Mouse (Mus musculus) lung, embryonic 15.5 days (tissue): ENCODE data around the gene Hspbap1. TPM values are rescaled to one million over a fixed set of nuclear protein-coding genes. Genes with fewer than 3 reads are reported as not detected.

ENCODE experiments used
- ATAC-seq: fragments of 200-750 bp; cut with Nextera tagmentation; 2 replicates; pipeline ENCODE4 v1.8.0; 2017; ENCODE audit warnings: moderate number of reproducible peaks, borderline replicate concordance; ENCODE audit not compliant: low FRiP score, low TSS enrichment; ENCODE audit errors: extremely low read depth
- H3K27ac ChIP-seq: fragments of 300-500 bp; sonication (generic); 2 replicates; pipeline ENCODE4 v1.5.1; 2015; ENCODE audit warnings: moderate library complexity, mild to moderate bottlenecking, inconsistent platforms
- H3K27me3 ChIP-seq: fragments of 300-500 bp; sonication (generic); 2 replicates; pipeline ENCODE4 v1.6.1; 2015; ENCODE audit warnings: inconsistent platforms
- H3K36me3 ChIP-seq: fragments of 300-500 bp; sonication (generic); 2 replicates; pipeline ENCODE4 v1.6.1; 2015; ENCODE audit warnings: inconsistent platforms
- H3K4me1 ChIP-seq: fragments of 300-500 bp; sonication (generic); 2 replicates; pipeline ENCODE4 v1.6.1; 2015; ENCODE audit warnings: inconsistent platforms
- H3K4me2 ChIP-seq: fragments of 300-500 bp; sonication (generic); 2 replicates; pipeline ENCODE4 v1.6.1; 2015; ENCODE audit warnings: inconsistent platforms, mild to moderate bottlenecking, moderate library complexity
- H3K4me3 ChIP-seq: fragments of 300-500 bp; sonication (generic); 2 replicates; pipeline ENCODE4 v1.5.1; 2015; ENCODE audit warnings: mild to moderate bottlenecking, inconsistent platforms
- H3K9ac ChIP-seq: fragments of 300-500 bp; sonication (generic); 2 replicates; pipeline ENCODE4 v1.6.1; 2015; ENCODE audit warnings: inconsistent platforms
- H3K9me3 ChIP-seq: fragments of 300-500 bp; sonication (generic); 2 replicates; pipeline ENCODE4 v1.6.1; 2016; ENCODE audit warnings: inconsistent platforms
- WGBS: fragments of 180-500 bp; shearing (Covaris S2); methylation state at CpG from one replicate; pipeline ENCODE4 v1.1.7; 2015; 5-methylcytosine and 5-hydroxymethylcytosine counted together
- polyA plus RNA-seq: library from polyadenylated mRNA; unstranded; fragments of >200 nt; fragmentation: Nextera tagmentation; extraction: Ambion mirVana; gene quantifications from 2 replicates; pipeline ENCODE4 v1.2.1, GENCODE M21; 2015

The Hspbap1 gene
- polyA plus RNA-seq, 1 experiment from 2014 or later = 14.3 TPM

DNA sequence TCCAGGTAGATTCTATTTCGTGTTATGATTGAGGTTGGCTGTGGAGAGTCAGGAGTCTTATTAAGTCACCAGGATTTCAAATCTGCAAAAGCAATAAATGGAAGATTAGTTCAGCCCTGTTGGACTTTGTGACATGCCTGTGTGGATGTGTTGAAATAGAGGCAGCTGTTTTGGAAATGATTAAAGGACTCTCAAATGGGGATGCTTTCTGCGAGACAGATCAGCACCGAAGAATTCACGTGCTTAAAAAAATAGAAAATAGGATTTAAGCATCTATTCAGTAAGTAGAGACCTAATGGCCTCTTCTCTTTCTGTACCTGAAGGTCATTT is 37.5 kb downstream of the Hspbap1 start:
- Histone ChIP-seq H3K4me3 (no peak overlapping the region), H3K27me3 (no peaks in the 10 kb centered on the region), H3K27ac (no peak overlapping the region), H3K9ac (no peak overlapping the region), H3K9me3 (no peaks in the 10 kb centered on the region), H3K36me3 (no peaks in the 10 kb centered on the region), H3K4me2 (no peak overlapping the region), H3K4me1 (no peaks in the 10 kb centered on the region)
- ATAC-seq = no peak
- 81% methylated on average over 4 of the region's 4 CpGs for WGBS

DNA sequence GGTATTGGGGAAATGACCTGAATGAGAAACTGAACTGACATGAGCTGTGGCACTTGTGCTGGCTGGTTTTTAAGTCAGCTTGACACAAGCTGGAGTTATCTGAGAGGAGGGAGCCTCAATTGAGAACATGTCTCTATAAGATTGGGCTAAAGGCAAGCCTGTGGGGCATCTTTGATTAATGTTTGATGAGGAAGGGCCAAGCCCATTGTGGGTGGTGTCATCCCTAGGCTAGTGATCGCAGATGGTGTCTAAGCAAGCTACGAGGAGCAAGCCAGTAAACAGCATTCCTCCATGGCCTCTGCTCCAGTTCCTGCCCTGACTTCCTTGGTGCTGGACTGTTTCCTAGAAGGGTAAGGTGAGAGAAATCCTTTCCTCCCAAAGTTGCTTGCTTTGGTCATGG is 38.7 kb downstream of the Hspbap1 start:
- H3K4me1 ChIP-seq = no peaks in the 10 kb centered on the region
- H3K4me3 ChIP-seq = no peak overlapping the region
- H3K9ac ChIP-seq = no peak overlapping the region
- no peaks in the 10 kb centered on the region for H3K27me3 ChIP-seq
- no peak overlapping the region for H3K27ac ChIP-seq
- H3K9me3 ChIP-seq = no peaks in the 10 kb centered on the region
- WGBS = 94% methylated on average over 2 of the region's 2 CpGs
- H3K4me2 ChIP-seq = no peak overlapping the region
- ATAC-seq = no peak
- H3K36me3 ChIP-seq = no peaks in the 10 kb centered on the region

- Histone ChIP-seq H3K36me3 (no peaks in the 10 kb centered on the region), H3K9me3 (no peaks in the 10 kb centered on the region), H3K4me2 (no peak overlapping the region), H3K9ac (no peak overlapping the region), H3K27ac (no peak overlapping the region), H3K27me3 (no peaks in the 10 kb centered on the region), H3K4me3 (no peak overlapping the region), H3K4me1 (no peaks in the 10 kb centered on the region)
- ATAC-seq = no peak
- WGBS = 46% methylated on average over 3 of the region's 3 CpGs
Observed at GRCm38 (mm10) chr16:35813119-35813518, 42.9 kb downstream of the Hspbap1 start.

GRCm38 (mm10) chr16:35817255-35818089 is 47.3 kb downstream of the Hspbap1 start:
- H3K27me3 ChIP-seq = no peaks in the 10 kb centered on the region
- no peaks in the 10 kb centered on the region for H3K4me1 ChIP-seq
- H3K9ac ChIP-seq = no peak overlapping the region
- no peaks in the 10 kb centered on the region for H3K9me3 ChIP-seq
- WGBS = 33% methylated on average over 13 of the region's 13 CpGs
- no peak overlapping the region for H3K4me3 ChIP-seq
- no peaks in the 10 kb centered on the region for H3K36me3 ChIP-seq
- no peak overlapping the region for H3K27ac ChIP-seq
- H3K4me2 ChIP-seq = no peak overlapping the region
- peak; percentile 62; the same call in 1 of the 2 replicates for ATAC-seq

- Histone ChIP-seq H3K27me3 (no peaks in the 10 kb centered on the region), H3K4me1 (no peaks in the 10 kb centered on the region), H3K9me3 (no peaks in the 10 kb centered on the region), H3K36me3 (peaks cover 3% of the 10 kb centered on the region; the same call in 1 of the 2 replicates), H3K4me2 (no peak overlapping the region), H3K27ac (no peak overlapping the region), H3K9ac (no peak overlapping the region), H3K4me3 (no peak overlapping the region)
- ATAC-seq = no peak
- WGBS = 31% methylated on average over 7 of the region's 7 CpGs
Observed at GRCm38 (mm10) chr16:35829999-35830398, 59.8 kb downstream of the Hspbap1 start.

GRCm38 (mm10) chr16:35832926-35833325 is 62.8 kb downstream of the Hspbap1 start:
- ATAC-seq = no peak
- H3K9ac ChIP-seq = no peak overlapping the region
- H3K36me3 ChIP-seq = no peaks in the 10 kb centered on the region
- no peak overlapping the region for H3K27ac ChIP-seq
- H3K9me3 ChIP-seq = no peaks in the 10 kb centered on the region
- H3K4me3 ChIP-seq = no peak overlapping the region
- no peaks in the 10 kb centered on the region for H3K27me3 ChIP-seq
- H3K4me2 ChIP-seq = no peak overlapping the region
- WGBS = 67% methylated on average over 3 of the region's 3 CpGs
- H3K4me1 ChIP-seq = no peaks in the 10 kb centered on the region

GRCm38 (mm10) chr16:35834653-35835052 is 64.5 kb downstream of the Hspbap1 start:
- Histone ChIP-seq H3K27ac (no peak overlapping the region), H3K27me3 (no peaks in the 10 kb centered on the region), H3K36me3 (no peaks in the 10 kb centered on the region), H3K9ac (no peak overlapping the region), H3K4me1 (no peaks in the 10 kb centered on the region), H3K9me3 (no peaks in the 10 kb centered on the region), H3K4me2 (no peak overlapping the region), H3K4me3 (no peak overlapping the region)
- WGBS = 73% methylated on average over 8 of the region's 8 CpGs
- no peak for ATAC-seq

GRCm38 (mm10) chr16:35839680-35840079 is 69.5 kb downstream of the Hspbap1 start:
- WGBS = 14% methylated on average over 1 of the region's 1 CpGs
- no peaks in the 10 kb centered on the region for H3K9me3 ChIP-seq

DNA sequence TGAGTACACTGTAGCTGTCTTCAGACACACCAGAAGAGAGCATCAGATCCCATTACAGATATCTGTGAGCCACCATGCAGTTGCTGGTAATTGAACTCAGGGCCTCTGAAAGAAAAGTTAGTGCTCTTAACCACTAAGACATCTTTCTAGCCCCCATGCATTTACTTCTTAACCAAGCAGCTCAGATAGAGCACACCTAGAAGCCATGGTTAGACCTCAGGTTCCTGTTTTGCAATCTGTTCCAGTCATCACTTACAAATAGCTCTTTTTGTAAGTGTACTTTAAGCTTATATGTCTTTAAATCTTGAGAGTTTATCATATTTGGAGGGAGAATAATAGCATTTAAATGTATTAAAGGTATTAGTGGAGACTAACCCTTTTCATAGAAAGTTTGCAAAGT is 77.0 kb downstream of the Hspbap1 start:
- Histone ChIP-seq H3K4me1 (no peaks in the 10 kb centered on the region), H3K4me3 (no peak overlapping the region)

More at GRCm38 (mm10) chr16:35839680-35840079, 69.5 kb downstream of the Hspbap1 start:
- Histone ChIP-seq H3K4me2 (no peak overlapping the region), H3K36me3 (no peaks in the 10 kb centered on the region), H3K9ac (no peak overlapping the region), H3K4me1 (no peaks in the 10 kb centered on the region), H3K27ac (no peak overlapping the region), H3K4me3 (no peak overlapping the region), H3K27me3 (no peaks in the 10 kb centered on the region)
- no peak for ATAC-seq

DNA sequence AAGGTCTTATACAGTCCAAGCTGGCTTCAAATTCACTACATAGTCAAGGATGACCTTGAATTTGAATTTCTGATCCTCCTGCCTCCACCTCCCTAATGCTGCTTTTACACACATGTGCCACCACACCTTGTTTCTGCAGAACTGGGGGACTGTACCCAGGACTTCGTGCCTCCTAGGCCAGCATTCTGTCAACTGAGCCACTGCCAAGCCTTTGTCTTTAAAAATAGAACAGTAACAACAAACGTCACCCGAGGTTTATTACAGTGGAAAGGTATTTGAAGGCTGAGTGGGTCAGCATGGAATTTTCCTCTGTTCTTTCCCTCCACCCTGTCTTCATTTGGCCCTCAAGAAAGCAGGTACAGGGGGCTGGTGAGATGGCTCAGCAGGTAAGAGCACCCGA is 85.7 kb downstream of the Hspbap1 start:
- no peak for ATAC-seq
- Histone ChIP-seq H3K9me3 (no peaks in the 10 kb centered on the region), H3K9ac (no peak overlapping the region), H3K27ac (no peak overlapping the region), H3K4me2 (no peak overlapping the region), H3K4me1 (no peaks in the 10 kb centered on the region), H3K36me3 (no peaks in the 10 kb centered on the region), H3K27me3 (no peaks in the 10 kb centered on the region), H3K4me3 (no peak overlapping the region)
- WGBS = 82% methylated on average over 4 of the region's 4 CpGs

More for the DNA sequence above, 77.0 kb downstream of the Hspbap1 start:
- no peak overlapping the region for H3K27ac ChIP-seq
- H3K27me3 ChIP-seq = no peaks in the 10 kb centered on the region
- ATAC-seq = no peak
- H3K9ac ChIP-seq = no peak overlapping the region
- H3K36me3 ChIP-seq = no peaks in the 10 kb centered on the region
- H3K9me3 ChIP-seq = no peaks in the 10 kb centered on the region
- H3K4me2 ChIP-seq = no peak overlapping the region

DNA sequence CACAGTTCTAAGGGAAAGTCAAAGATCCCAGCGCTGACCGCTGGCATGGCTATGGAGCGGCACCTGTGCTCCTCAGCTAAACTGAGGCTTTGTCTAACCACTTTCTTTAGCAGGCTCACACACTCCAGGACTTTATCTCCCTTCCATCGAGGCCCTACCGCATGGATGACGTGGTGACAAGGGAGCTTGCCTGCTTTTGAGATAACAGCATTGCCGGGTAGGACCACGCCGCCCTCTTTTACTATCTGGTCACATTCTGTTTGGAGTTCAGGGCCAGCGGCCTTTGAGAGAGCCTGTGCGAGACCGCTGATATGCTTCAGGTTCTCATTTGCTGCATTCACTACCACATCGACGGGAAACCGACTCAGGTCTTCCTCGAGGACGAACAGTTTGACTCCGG is 86.6 kb downstream of the Hspbap1 start:
- WGBS = 79% methylated on average over 18 of the region's 18 CpGs
- no peak overlapping the region for H3K27ac ChIP-seq
- no peaks in the 10 kb centered on the region for H3K27me3 ChIP-seq
- no peak overlapping the region for H3K4me2 ChIP-seq
- no peak for ATAC-seq
- H3K4me3 ChIP-seq = no peak overlapping the region
- no peaks in the 10 kb centered on the region for H3K4me1 ChIP-seq
- no peak overlapping the region for H3K9ac ChIP-seq
- no peaks in the 10 kb centered on the region for H3K9me3 ChIP-seq
- H3K36me3 ChIP-seq = no peaks in the 10 kb centered on the region

DNA sequence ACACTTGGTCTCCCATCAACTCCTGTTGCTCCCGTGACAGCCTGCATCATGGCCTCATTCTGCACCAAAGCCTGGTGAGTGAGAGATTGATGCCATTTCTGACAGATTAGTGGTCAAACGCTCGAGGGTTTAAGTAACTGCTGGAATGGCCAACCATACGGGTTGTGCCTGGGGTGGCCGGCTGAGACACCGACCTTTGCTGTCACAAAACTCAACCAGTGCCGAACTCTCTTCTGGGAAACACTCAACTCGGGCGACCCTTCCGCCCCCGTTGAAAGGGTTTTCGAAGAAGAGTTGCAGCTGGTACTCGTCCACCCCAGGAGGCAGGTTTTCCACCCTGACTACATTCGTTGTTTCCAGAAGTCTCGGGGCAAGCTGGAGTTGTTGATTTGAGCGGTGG is 90.1 kb downstream of the Hspbap1 start:
- no peak for ATAC-seq
- no peak overlapping the region for H3K27ac ChIP-seq
- no peak overlapping the region for H3K4me3 ChIP-seq
- H3K9me3 ChIP-seq = no peaks in the 10 kb centered on the region
- H3K9ac ChIP-seq = no peak overlapping the region
- H3K27me3 ChIP-seq = no peaks in the 10 kb centered on the region
- H3K4me2 ChIP-seq = no peak overlapping the region
- no peaks in the 10 kb centered on the region for H3K36me3 ChIP-seq
- H3K4me1 ChIP-seq = no peaks in the 10 kb centered on the region
- WGBS = 44% methylated on average over 16 of the region's 16 CpGs

DNA sequence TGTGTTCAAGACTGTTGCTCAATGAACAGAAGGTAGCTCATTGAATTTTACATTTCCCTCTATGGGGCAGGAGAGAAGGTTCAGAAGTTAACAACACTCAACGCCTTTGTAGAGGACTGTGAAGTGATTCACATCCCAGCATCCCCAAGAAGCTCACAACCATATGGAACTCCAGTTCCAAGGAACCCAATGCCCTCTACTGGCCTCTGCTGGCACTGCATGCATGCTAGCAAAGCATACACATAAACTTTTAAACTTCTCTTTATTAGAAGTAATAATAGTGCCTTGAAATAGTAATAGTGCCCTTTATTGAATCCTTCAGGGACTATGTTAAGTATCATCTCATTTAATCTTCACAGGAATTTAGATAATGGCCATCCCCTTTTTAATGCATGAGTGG is 91.9 kb downstream of the Hspbap1 start:
- WGBS = 88% methylated on average over 1 of the region's 1 CpGs
- ATAC-seq = no peak
- Histone ChIP-seq H3K4me1 (no peaks in the 10 kb centered on the region), H3K4me3 (no peak overlapping the region), H3K27ac (no peak overlapping the region), H3K9ac (no peak overlapping the region), H3K9me3 (no peaks in the 10 kb centered on the region), H3K4me2 (no peak overlapping the region), H3K27me3 (no peaks in the 10 kb centered on the region), H3K36me3 (no peaks in the 10 kb centered on the region)
